Mouse (Mus musculus) kidney, postnatal 4 days (tissue): Measurements from ENCODE around the gene Phox2a.

Experiments used
- DNase-seq, 2 experiments: peaks; one replicate each; pipeline ENCODE4 v3.0.0; 2021; ENCODE audit warnings: mixed read lengths in 2 of 2

The Phox2a gene

DNA sequence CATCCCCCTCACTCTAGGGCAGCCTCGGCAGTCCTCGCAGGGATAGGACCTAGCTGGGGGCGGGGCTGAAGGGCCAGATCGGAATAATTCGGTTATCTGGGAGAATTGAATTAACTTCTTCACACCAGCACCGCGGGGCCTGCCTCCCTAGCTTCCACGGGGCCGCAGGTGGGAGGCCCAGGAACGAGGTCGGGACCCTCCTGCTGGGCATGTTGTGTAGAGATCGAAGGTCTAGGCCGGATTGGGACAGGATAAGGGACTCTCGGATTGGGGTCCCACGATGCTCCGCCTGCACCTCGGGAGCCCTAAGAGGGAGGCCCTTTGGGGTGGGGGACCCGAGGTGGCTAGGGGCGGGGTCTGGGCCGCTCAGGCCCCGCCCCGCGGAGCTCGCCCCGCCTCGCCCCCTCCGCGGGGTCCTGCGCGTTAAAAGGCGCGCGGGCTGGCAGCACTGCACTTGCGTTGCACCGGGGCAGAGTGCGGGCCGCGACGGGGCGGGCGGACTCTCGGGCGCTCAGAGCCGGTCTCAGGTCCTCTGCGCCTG is at the start of gene Phox2a:
Gene Phox2a, plus strand, starts transcription at position 453 of the 541 bp plus-strand sequence.
- DNase-seq: no peak

DNA sequence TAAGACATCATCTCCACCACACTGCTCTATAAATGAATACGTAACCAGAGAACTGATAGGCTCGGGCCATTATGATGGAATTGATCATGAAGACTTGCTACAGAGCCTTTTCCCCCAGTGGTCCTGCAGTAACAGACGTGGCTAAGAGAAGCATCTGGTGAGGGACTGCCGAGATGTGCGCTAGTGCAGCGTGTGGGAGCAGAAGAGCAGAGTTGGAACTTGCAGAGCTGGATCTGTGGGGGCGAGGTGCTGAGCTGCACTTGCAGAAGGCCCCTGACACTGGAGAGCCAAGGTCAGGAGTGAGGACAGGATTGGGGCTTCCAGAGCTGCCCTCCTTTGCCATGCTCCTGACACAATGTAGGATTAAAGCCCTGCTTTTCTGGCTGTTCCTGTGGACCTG is 48.1 kb upstream of the Phox2a start:
- no peak for DNase-seq

DNA sequence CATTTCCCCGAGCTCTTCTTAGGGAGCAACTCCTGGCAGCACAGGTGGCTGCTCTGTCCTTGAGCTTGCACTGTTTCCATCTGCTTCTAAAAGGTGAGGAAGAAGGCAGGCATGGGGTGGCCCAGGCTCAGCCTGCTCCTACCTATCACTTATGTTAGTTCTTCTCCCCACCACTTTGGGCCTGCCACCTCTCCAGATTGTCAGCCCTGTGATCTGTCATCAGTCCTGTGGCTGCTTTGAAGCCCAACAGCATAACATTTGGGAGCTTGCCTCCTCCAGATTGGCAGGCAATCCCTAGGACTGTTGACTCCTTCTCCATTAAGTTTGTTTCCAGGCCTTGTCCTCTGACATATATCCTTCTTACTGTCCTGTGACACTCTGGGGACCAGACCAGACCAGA is 46.5 kb upstream of the Phox2a start:
- DNase-seq: no peak

DNA sequence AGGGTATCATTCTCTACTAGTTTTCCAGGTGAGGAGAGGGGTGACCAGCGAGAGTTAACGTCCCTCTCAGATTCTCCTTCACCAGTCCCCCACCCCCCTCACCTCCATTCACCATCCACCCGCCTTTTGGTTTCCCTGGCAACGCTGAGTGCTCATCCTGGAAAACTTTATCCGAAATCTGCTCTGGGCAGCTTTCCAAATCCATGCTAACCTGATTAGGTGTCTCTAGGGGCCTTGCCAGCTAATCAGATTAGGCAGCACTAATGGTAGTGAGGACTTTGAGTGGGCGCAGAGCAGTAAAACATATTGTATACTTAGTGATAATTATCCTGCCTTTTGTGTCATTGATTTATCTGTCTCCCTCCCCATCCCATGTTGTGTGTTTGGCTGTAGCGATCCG is 45.4 kb upstream of the Phox2a start:
- DNase-seq: no peak

DNA sequence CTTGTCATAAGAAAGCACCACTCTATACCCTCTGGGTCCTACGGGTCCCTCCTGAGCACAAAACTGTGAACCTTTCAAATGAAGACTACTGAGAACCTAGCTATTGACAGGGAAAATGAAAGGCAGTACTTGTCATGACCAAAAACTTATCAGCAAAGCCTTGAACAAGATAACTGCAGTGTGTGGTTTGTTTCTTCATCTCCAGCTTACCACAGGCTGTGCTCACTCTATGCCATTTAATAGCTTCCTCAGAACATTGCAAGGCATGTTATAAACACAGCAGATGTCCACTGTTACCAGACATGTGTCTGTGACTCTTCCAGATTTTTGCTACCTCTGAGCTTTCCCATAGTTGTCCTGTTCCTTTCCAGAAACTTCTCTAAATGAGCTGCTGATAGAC is 41.1 kb upstream of the Phox2a start:
- DNase-seq: no peak

DNA sequence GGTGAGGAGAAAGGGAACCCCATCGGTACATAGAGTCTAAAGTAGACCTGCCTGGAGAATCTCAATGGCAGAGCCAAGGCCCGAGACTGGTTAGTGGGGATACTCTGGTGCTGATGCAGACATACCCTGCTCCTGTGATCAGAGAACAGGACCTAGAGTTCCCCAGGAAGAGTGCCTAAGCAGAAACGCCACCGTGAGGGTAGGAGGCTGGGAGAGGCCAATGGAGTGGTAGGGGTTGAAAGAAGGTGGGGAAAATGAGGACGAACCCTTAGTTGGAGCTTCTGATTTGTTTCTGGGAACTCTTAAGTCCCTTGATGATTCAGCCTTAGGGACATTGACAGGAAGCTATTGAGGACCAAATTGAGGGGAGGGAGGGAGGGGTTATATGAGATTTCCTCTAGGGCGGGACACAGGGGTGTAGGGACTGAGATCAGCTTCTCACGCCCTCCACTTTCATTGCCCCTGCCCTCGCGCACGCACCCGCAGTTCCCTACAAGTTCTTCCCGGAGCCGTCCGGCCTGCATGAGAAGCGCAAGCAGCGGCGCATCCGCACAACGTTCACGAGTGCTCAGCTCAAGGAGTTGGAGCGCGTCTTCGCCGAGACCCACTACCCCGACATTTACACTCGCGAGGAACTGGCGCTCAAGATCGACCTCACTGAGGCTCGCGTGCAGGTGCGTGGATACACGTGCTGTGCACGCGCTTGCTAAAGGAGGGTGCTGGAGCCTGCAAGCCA is 2.4 kb downstream of the Phox2a start:
- DNase-seq: peak; percentile 39 to 47

DNA sequence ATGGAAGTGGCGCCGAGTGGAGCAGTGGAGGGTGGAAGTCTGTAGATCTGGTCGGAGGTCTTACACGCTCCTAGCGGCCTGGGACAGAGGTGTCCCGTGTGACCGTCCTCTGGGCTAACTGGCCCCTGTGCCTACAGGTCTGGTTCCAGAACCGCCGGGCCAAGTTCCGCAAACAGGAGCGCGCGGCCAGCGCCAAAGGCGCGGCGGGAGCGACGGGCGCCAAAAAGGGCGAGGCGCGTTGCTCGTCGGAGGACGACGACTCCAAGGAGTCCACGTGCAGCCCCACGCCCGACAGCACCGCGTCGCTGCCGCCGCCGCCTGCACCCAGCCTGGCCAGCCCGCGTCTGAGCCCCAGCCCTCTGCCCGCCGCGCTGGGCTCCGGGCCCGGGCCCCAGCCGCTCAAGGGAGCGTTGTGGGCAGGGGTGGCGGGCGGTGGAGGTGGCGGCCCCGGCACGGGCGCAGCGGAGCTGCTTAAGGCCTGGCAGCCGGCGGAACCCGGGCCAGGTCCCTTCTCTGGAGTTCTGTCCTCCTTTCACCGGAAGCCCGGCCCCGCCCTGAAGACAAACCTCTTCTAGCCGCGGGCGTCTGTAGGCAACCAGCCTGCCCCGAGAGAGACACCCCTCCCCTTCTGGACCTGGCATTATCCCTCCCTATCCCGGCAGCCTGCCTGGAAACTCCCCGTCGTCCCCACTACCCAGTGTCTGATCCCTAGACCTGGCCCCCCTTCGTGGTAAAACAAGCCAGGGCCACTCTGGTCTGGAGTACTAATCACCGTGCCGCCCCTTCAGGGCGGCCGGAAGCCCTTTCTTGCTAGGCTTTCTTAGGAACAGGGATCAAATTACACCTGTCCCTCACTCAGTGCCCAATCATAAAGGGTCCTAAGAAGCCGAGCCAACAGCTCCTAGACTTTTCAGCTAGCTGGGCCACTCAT is 3.7 kb downstream of the Phox2a start:
- peak; percentile 65 to 76 for DNase-seq

DNA sequence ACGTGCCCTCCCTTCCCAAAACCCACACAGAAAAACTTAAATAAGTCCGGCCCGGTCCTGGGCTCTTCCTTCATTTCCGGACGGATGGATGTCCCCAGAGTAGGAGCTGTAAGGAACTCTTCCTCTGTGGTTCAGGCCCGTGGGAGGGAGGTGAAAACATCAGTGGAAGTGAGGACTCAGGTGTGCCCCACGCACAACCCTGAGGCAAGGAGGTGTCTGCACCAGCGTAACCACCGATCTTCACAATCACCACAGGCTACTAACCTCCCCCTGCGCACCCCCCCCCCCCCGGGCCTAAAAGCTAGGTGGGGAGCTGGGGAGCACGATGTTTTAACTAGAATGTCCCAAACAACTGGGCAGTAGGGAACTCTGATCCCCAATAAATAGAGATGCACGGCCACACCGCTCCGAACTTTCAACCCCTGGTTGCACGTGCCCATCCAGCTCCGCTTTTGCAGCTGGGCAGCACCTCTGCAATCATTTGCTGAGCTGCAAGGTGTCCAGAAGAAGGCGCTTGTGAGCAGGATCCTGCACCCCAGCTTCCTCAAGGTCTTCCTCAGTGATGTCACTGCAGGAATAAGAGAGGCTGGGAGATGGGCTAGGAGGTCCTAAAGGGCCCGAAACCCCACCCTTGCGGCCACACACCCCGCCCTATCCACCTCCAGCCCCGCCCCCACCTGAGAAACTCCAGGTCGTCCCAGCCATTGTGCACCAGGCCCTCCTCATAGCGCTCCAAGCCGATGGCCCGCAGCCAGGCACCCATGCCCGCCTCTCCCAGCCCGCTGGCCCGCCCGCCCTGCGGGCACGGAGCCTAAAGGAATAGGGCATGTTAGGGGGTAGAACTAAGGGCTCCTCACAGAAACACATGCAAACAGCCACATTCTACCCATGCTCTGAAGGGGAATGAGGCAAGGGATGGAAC is 5.0 kb downstream of the Phox2a start:
- peak; percentile 64 to 71 for DNase-seq

DNA sequence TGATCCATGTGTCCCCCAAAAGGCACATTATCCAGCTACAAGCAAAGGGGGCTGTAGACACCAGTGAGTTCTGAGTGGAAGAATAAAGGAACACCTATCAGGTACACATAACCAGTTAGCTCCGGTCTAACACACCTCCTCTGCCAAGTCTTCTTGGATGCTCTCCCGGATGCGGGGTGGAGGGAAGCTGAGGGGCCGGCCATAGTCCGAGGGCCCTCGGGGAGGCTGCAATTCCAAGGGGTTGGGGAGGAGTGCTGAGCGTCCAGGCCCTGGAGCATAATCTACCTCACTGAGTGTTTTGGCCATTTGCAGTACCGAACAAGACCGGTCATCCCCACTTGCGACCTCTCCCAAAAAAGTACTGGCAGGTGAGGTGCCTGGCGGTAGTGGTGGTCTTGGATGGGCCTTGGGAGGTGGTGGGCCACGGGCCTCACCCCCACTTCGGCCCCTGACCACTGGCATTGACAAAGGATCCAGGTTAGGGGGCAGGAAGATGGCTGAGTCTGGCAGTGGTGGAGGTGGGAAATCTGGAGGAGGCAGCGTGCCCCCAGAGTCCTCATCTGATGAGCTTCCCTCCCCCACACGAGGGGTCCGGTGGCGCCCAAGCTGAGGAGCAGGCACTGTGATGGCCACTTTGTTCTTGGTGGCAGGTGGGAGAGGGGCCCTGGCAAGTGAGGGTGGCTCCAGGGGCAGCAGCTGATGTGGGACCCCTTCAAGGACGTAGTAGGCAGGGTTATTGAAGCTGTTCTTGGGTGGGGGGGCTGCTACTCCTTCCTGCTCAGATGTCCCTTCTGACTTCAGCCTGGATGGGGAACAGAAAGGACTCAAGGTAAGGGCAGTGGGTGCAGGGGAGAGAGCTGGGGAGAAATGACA is 5.9 kb downstream of the Phox2a start:
- DNase-seq: no peak

DNA sequence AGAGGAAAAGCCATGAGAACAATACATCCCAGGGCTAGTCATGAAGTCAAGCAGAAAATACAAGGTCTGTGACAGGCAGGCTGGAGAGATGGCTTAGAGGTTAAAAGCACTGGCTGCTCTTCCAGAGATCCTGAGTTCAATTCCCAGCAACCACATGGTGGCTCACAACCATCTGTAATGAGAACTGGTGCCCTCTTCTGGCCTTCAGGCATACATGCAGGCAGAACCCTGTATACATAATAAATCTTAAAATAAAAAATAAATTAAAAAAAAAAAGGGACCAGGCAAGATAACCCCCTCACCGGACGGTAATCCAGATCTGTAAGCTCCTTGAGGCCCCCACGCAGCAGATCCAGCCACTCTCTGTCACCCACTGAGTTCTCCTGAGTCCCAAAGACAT is 12.3 kb downstream of the Phox2a start:
- no peak for DNase-seq

DNA sequence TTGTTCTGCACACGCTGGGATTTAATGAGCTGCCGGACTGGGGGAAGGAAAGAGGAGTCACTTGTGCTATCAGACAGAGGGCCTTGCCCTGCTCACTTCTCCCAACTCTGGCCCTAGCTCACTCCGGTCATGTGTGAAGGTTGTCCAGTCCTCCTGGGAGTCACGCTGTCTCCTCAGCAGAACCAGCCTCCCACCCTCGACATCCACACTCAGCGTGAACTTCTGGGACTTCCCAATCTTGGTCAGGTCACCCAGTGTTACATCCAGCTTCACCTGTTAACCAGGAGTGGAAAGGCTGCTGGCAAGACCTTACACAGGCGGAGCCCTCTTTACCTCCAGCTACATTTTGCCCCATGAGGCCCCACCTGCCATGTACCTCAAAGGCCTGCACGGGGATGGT is 13.3 kb downstream of the Phox2a start:
- DNase-seq: no peak

DNA sequence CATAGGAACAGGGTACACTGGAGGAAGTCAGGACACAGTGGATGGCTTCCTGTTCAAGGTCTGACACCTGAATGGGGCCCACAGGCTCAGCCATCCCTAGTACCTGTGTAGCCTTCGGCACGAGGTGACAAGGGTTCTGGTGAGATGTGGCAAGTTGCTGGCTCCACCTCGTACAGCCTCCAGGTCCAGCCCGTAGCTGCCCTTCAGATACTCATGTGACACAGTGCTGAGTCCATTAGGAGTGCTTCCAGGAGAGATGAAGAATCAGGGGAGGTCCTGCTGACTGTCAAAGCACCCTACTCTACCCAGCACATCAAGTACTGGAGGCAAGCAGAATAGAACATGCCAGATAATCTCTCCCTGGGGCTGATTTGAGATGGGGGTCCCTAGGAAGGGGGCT is 14.3 kb downstream of the Phox2a start:
- no peak for DNase-seq

DNA sequence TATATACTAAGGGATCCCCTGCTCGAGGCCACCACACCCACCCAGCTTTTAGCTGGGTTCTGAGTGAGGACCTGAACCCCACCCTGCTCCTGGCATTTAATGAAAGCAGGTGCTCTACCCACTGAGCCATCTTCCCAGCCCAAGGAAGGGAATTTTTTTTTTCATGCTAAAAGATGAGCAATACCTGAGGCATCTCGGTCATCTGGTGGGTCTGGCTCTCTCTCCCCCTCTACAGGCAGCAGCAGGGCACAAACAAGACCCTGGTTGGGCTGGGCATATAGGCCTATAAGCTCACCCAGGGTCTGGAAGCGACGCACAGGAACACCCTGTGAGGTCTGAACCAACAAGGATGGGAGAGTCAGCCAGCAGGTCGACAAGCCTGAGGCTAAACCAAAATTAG is 15.2 kb downstream of the Phox2a start:
- no peak for DNase-seq

DNA sequence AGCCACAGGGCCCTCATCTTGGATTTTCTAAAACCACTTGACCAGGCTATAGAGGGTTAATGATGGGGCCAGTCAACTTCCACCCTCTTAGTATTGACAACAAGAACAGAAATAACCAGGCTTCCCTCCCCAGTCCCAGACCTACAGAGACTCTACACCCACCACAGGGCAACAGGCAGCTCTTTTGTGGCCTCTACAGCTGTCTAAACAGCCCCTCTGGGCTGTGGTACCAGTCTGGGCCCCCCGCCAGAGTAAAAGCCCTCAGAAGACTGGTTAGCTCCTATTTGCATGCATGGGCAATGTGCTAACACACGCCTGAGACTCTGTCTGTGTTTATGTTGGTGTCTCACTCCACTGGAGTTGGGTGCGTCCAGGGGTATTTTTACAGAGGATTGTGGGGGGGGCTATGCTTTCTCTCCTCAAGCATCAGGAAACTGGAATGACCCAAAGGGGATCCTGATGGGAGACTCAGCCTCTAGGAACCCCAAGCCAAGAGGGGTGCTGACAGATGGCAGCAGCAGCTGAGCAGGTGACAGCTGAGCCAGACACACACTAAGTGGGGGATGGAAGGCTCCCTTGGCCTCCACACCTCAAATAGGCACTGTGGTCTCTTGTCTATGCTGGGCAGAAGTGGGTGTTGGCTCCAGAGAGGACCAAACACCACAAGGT is 15.9 kb downstream of the Phox2a start:
- DNase-seq: peak in 1 of 2 experiments; percentile 21

DNA sequence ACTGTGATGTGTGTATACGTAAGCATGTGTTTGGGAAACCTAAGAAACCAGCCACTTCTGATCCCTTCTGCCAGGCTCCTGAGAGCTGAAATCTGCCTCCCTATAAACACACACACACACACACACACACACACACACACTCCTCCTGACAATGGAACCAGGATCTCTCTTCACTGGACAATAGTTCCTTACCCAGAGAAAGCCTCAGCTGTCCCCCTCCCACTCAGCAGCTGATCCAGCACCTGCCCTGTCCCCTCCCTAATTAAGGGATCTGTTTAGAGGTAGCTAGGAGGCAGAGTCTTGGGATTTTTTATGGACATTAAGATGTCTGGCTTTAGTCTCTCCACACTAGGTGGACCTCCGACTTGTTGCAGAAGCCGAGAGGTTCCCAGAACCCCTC is 16.8 kb downstream of the Phox2a start:
- no peak for DNase-seq

DNA sequence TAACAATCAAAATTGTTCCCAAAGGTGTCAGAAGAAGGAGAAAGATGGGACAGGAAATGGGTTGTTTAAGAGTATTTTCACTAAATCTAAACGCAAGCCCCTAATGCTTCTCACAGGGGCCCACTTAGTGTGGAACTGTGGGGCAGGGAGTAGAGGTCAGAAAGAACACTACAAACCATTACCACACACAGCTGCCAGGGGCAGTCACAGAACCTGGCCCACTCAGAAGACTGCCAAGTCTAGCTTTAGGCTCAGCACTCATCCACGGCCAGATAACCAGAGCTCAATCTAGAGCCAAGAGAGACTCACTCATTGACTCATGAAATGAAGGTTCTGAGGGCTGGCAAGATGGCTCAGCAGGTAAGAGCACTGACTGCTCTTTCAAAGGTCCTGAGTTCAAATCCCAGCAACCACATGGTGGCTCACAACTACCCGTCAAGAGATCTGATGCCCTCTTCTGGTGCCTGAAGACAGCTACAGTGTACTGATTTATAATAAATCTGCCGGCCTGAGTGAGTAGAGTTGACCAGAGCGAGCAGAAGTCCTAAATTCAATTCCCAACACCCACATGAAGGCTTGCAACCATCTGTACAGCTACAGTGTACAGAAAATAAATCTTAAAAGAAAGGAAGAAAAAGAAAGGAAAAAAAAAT is 17.5 kb downstream of the Phox2a start:
- no peak for DNase-seq

DNA sequence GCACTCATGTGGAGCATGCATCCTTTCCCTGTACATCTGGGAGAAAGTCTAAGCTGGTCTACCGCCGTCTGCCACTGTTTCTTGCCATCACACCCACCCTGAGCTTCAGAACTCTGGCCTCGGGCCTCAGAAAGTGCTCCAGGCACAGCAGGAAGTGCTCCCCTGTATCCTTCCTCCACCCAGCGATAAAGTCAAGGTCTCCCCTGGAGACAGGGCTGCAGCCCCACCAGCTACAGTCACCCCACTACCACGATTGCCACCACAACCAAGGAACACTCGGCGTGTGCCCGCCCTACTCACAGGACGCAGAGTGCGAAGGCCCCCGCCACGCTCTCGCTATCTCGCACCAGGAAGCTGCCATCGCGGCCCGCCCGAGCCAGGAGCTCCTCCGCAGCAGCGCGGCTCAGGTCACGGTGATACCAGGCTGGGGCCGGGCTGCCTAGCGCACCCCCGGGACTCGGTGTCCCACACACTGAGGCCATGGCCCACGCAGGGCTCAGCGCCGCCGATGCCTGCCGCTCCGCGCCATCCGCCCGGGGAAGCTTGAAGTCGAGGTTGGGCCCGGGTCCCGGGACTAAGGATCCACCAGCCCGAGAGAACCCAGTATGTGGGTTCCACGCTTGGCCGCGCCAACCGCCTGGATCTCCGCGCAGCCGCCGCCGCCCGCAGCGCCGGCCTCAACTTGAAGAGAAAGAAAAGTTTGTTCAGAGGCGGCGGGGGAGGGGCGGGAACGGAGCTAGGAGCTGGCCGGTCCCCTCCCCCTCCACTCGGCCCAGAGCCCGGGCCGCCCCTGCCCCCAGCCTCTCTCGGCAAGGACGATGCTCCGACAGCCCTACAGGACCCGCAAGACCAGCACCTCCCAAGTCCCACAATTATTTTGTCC is 18.4 kb downstream of the Phox2a start:
- peak; percentile 89 to 93 for DNase-seq

DNA sequence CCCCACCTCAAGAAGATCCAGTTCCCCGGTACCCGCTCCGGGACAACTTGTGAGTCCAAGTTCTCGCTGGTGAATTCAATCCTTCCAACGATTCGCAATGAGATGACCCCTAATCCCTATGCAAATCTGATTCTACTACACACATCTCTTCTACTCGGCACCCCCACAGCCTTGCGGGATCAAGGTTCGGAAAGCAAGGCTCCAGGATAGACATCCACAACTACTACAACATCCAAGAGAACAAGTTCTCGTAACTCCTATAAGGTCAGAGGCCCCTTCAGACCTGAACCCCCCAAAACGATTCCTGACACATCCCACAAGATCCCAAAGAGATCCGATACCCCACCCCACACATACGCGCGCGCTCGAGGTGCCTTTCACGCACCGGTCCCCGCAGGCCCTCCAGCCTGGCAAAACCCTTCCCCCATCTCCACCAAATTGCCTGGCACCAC is 19.1 kb downstream of the Phox2a start:
- DNase-seq: no peak
